Mouse (Mus musculus) kidney, postnatal 0 days (tissue): ENCODE results near the gene Arhgap27. TPM values are rescaled to one million over a fixed set of nuclear protein-coding genes. Genes with fewer than 3 reads are reported as not detected.
A peak's percentile ranks its signal among the peaks of the same experiment; 100 is the strongest.

Source experiments
- ATAC-seq: fragments of 200-750 bp; cut with Nextera tagmentation; replicated peaks from 2 replicates; pipeline ENCODE4 v1.8.0; 2017; ENCODE audit warnings: low read depth, moderate number of reproducible peaks, moderate TSS enrichment, moderate library complexity; ENCODE audit not compliant: low FRiP score
- DNase-seq: peaks from one replicate; pipeline ENCODE4 v3.0.0-alpha.2; 2016; ENCODE audit warnings: low spot score
- H3K27ac ChIP-seq: fragments of 300-500 bp; sonication (generic); 2 replicates; pipeline ENCODE4 v1.5.1; 2014; ENCODE audit warnings: mild to moderate bottlenecking
- H3K27me3 ChIP-seq: fragments of 300-500 bp; sonication (generic); 2 replicates; pipeline ENCODE4 v1.6.1; 2014; ENCODE audit warnings: low read length, mixed read lengths; ENCODE audit not compliant: insufficient read depth
- H3K36me3 ChIP-seq: fragments of 300-500 bp; sonication (generic); 2 replicates; pipeline ENCODE4 v1.6.1; 2014; ENCODE audit warnings: low read length, mixed read lengths; ENCODE audit not compliant: insufficient read depth
- H3K4me1 ChIP-seq: fragments of 300-500 bp; sonication (generic); replicated peaks from 2 replicates; pipeline ENCODE4 v1.6.1; 2014; ENCODE audit warnings: antibody characterized with exemption, low read length, mixed read lengths; ENCODE audit not compliant: insufficient read depth
- H3K4me2 ChIP-seq: fragments of 300-500 bp; sonication (generic); 2 replicates; pipeline ENCODE4 v1.6.1; 2014; ENCODE audit warnings: mild to moderate bottlenecking, low read length, moderate library complexity, mixed read lengths
- H3K4me3 ChIP-seq: fragments of 300-500 bp; sonication (generic); replicated peaks from 2 replicates; pipeline ENCODE4 v1.5.1; 2014; ENCODE audit warnings: low read depth, low read length
- H3K9ac ChIP-seq: fragments of 300-500 bp; sonication (generic); 2 replicates; pipeline ENCODE4 v1.6.1; 2014; ENCODE audit warnings: low read depth, low read length
- H3K9me3 ChIP-seq: fragments of 300-500 bp; sonication (generic); replicated peaks from 2 replicates; pipeline ENCODE4 v1.6.1; 2016; ENCODE audit warnings: low read length, inconsistent platforms, mixed read lengths
- CTCF ChIP-seq: IDR thresholded peaks from 2 replicates; pipeline ENCODE4 v1.5.1; 2016; ENCODE audit warnings: antibody characterized with exemption, low read depth, mild to moderate bottlenecking, moderate library complexity
- WGBS: fragments of 180-500 bp; shearing (Covaris S2); extraction: QIAGEN DNeasy Blood & Tissue Kit; methylation state at CpG from one replicate; pipeline ENCODE4 v1.1.7; 2014; 5-methylcytosine and 5-hydroxymethylcytosine counted together
- polyA plus RNA-seq: library from polyadenylated mRNA; unstranded; fragments of >200 nt; fragmentation: Nextera tagmentation; extraction: Ambion mirVana; gene quantifications from 2 replicates; pipeline ENCODE4 v1.2.1, GENCODE M21; 2015

Arhgap27 gene
- polyA plus RNA-seq, 1 experiment from 2014 or later = 16.6 TPM

DNA sequence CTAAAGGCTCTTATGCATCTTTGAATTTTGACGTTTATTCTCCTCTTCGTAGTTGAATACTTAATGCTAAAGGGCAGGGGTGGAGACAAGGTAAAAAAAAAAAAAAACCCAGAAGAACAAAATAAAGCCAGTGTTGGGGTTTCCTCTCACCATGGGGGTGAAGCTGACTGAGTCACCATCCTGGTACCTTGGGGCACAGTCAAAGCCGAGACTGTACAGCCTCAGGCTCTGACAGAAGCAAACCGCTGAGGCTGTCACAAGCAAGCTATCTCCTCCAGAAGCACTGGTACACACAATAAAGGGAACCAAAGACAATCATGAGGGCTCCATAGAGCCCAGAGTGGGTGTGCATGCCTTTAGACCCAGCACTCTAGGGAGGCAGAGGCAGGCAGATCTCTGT, 9.1 kb upstream of the Arhgap27 start:
- Histone ChIP-seq H3K27me3 (no peaks in the 10 kb centered on the region), H3K36me3 (peaks cover 20% of the 10 kb centered on the region), H3K9me3 (no peaks in the 10 kb centered on the region), H3K27ac (peak overlapping the region; percentile 47; the same call in 1 of the 2 replicates), H3K4me1 (no peaks in the 10 kb centered on the region), H3K4me3 (no peak overlapping the region), H3K4me2 (no peak overlapping the region), H3K9ac (no peak overlapping the region)
- WGBS = 89% methylated on average over 4 of the region's 4 CpGs
- TF ChIP-seq CTCF = no peak
- no peak for ATAC-seq
- no peak for DNase-seq

DNA sequence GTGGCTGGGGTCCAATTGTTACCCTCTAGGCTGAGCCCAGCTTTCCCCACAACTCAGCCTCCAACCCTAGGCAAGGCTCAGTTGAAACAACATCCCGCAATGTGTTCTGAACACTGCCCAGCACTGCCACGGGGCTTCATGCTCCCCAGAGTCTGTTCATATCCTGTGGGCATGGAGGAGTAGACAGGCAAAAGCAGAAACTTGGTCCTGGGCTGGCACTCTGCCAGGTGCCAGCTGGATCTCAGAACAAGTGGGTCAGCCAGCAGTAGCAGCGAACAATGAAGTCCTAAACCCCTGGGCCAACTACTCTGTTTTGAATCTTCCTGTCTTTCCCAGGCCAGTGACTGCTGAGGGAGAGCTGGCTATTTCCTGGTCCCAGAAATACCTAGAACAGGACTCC, 8.6 kb upstream of the Arhgap27 start:
- Histone ChIP-seq H3K27me3 (no peaks in the 10 kb centered on the region), H3K4me1 (no peaks in the 10 kb centered on the region), H3K36me3 (peaks cover 20% of the 10 kb centered on the region), H3K27ac (peak overlapping the region; percentile 47), H3K9me3 (no peaks in the 10 kb centered on the region), H3K4me2 (no peak overlapping the region), H3K4me3 (no peak overlapping the region), H3K9ac (no peak overlapping the region)
- 50% methylated on average over 3 of the region's 3 CpGs for WGBS
- TF ChIP-seq CTCF = no peak
- DNase-seq (no peak), ATAC-seq (no peak)

- H3K9me3 ChIP-seq = no peaks in the 10 kb centered on the region
- no peak overlapping the region for H3K4me2 ChIP-seq
- ATAC-seq (no peak), DNase-seq (peak; percentile 53)
- peaks cover 20% of the 10 kb centered on the region for H3K36me3 ChIP-seq
- no peak overlapping the region for H3K4me3 ChIP-seq
- peak overlapping the region; percentile 47 for H3K27ac ChIP-seq
- no peaks in the 10 kb centered on the region for H3K27me3 ChIP-seq
- TF ChIP-seq CTCF = no peak
- WGBS = 67% methylated on average over 3 of the region's 3 CpGs
- H3K4me1 ChIP-seq = no peaks in the 10 kb centered on the region
- H3K9ac ChIP-seq = no peak overlapping the region
These were observed 7.7 kb upstream of the Arhgap27 start for GRCm38 (mm10) chr11:103371222-103371539.

DNA sequence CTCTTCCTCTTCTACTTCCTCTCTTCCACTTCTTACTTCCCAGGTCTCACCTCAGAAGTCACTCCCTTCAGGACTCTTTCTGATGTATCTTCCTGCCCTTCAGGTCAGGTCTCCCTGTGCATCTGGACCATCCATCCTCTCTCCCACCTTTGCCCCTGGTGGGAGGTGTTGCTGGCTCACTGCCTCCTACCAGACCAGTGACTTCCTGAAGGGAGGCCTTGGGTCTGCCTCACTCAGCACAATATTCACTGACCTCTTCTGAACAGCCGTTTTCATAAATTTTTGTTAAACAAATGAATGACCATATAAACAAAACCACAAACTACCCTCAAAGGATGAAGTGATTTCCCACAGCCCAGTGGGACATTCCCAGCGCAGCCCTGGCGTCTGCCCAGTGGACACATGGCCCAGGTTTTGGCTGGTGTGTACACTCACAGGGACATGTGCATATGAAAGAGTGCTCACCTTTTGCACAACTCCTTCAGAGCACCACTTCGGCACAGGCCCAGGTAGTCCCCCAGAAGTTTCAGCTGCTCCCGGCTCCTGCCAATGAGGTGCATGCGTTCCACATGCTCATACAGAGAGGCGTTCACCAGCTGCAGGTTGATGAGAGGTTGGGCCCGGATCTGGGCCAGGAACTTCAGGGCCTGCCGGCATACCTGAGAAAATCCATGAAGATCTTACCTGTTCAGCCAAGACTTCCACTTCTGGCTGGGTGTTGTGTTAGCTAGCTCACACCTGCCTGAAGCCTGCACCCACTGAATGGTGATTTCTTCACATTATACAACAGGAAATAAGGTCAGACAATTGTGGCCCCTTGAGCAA, 7.1 kb upstream of the Arhgap27 start:
- ATAC-seq = no peak
- Histone ChIP-seq H3K27ac (peak overlapping the region; percentile 40; the same call in 1 of the 2 replicates), H3K4me2 (no peak overlapping the region)

DNA sequence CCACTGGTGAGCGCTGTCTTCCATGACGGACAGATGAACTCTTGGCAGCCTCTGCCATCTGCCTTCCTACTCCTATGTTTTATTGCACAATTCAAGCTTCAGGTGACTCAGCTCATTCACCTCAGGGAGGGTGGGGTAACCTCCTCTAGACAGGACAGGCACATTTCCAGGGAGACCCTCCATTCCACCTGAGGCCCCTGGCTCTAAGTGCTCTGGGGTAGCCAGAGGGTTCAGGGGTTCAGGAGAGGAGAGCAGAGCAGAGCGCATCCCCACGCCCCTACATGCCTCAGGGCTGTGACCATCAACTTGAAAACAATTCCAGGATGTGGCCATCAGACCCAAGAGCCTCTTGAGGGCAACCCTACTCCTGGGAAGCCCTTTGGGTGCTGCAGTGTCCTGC, 2.0 kb upstream of the Arhgap27 start:
- no peak for TF ChIP-seq CTCF
- no peak overlapping the region for H3K27ac ChIP-seq
- no peak overlapping the region for H3K4me2 ChIP-seq
- H3K9ac ChIP-seq = no peak overlapping the region
- H3K27me3 ChIP-seq = no peaks in the 10 kb centered on the region
- DNase-seq (no peak), ATAC-seq (no peak)
- H3K36me3 ChIP-seq = peaks cover 16% of the 10 kb centered on the region
- peaks cover 20% of the 10 kb centered on the region; the same call in 1 of the 2 replicates for H3K4me1 ChIP-seq
- WGBS = 86% methylated on average over 4 of the region's 4 CpGs
- no peaks in the 10 kb centered on the region for H3K9me3 ChIP-seq
- H3K4me3 ChIP-seq = no peak overlapping the region

More for the DNA sequence above, 7.1 kb upstream of the Arhgap27 start:
- Histone ChIP-seq H3K27me3 (no peaks in the 10 kb centered on the region), H3K4me1 (no peaks in the 10 kb centered on the region), H3K9ac (no peak overlapping the region), H3K9me3 (no peaks in the 10 kb centered on the region), H3K4me3 (no peak overlapping the region), H3K36me3 (peaks cover 20% of the 10 kb centered on the region)
- WGBS = 84% methylated on average over 9 of the region's 9 CpGs
- DNase-seq = no peak
- no peak for TF ChIP-seq CTCF

DNA sequence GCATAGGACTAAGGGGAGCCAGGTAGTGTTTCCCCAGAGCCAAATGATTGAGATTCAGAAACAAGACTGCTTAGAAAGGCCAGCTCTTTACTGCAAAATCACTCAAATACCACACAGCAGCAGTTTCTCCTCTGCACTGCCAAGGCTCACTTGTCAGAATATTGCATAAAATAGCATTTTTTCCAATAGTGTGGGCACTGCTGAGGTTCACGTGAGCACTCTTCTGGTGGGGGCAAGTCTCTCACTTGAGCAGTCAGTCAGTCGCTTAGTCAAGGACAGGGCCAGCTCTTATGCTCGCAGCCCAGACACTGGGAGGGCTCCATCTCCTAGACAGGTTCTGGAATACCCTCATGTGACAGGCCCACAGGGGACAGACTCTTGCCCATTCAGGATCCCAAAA, 1.5 kb upstream of the Arhgap27 start:
- ATAC-seq = no peak
- no peak overlapping the region for H3K9ac ChIP-seq
- DNase-seq = no peak
- H3K36me3 ChIP-seq = peaks cover 11% of the 10 kb centered on the region
- no peak overlapping the region for H3K4me3 ChIP-seq
- H3K4me2 ChIP-seq = peak overlapping the region; percentile 84; the same call in 1 of the 2 replicates
- H3K9me3 ChIP-seq = no peaks in the 10 kb centered on the region
- H3K27ac ChIP-seq = 0 out of 2 replicates have a peak overlapping the region, but pooled peaks have one; percentile 85
- H3K4me1 ChIP-seq = peaks cover 23% of the 10 kb centered on the region; the same call in 1 of the 2 replicates
- 0 out of 2 replicates have a peak, but pooled peaks cover 1% of the 10 kb centered on the region for H3K27me3 ChIP-seq
- no peak for TF ChIP-seq CTCF
- WGBS = 86% methylated on average over 3 of the region's 3 CpGs
